Mouse (Mus musculus): ENCODE results near the gene AI464131. TPM values are rescaled to one million over a fixed set of nuclear protein-coding genes. Genes with fewer than 3 reads are reported as not detected.
"Not testable (repeated sequence)": the region's sequence is repeated elsewhere in the genome, so short reads cannot be mapped to it uniquely, and the experiment has no call there.

AI464131 gene
- polyA plus RNA-seq, 1 experiment from 2014 or later = 4.1 TPM

DNA sequence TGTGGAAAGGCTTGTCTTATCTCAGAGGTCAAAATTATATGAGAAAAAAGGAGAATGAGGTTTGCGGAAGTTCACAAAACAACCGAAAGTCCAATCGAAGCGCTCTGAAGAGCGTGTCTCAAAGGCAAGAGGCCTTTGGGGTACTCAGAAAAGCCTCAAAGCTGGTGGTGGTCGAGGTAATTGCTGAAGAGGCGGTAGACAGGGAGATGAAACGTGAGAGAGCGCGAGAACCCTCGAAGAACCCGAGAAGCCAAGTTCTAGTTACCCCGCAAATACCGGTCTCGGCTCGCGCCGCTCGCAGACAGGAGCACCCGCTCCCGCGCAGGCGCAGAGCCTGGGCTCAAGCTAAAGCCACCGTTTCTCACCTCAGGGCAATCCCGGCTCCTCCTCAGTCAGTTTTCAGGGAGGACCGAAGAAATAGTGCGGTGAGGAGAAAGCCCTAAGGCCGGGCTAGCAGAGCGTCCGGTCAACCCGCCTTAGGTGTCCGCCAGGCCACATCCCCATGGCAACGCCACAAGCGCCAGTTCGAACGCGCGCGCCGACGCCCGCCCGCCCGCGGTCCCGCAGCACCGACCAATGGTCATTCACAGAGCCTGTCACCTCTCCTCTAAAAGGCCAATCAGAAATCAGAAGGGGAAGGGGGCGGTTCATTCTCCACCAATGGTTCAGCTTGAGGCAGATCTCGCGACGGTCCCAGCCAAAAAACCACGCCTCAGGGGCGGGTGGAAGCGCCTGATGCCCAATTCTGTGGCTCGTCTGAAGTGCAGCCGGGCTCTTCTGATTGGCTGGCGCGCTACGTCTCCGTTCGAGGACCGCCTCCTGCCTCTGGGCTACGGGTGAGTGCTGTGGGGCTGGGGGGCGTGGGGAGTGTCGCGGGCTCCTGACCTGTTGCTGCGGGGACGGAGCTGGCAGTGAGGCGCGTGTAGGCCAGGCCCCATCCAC is 38.3 kb downstream of the AI464131 start, which contains the start of the genes Kif24 and Nudt2:
Gene Kif24, minus strand, starts transcription at position 543 of the 942 bp plus-strand sequence.
Gene Nudt2, plus strand, starts transcription at position 807 of the 942 bp plus-strand sequence.
- Histone ChIP-seq H3K27me3 (no peaks in the 10 kb centered on the region), H3K4me3 (peak within 1 kb of the TSS; percentile 73), H3K9me3 (no peaks in the 10 kb centered on the region), H3K4me2 (replicated peaks) (peak within 1 kb of the TSS; percentile 68), H3K36me3 (no peaks in the 10 kb centered on the region), H3K27ac (peak within 1 kb of the TSS; percentile 44; the same call in 1 of the 2 replicates), H3K4me1 (peaks cover 21% of the 10 kb centered on the region), H3K9ac (peak within 1 kb of the TSS; percentile 75)
- peak; percentile 99 for ATAC-seq (ENCODE audit: low FRiP score, low read depth)
- under 1% methylated on average over 70 of the region's 70 CpGs for WGBS

DNA sequence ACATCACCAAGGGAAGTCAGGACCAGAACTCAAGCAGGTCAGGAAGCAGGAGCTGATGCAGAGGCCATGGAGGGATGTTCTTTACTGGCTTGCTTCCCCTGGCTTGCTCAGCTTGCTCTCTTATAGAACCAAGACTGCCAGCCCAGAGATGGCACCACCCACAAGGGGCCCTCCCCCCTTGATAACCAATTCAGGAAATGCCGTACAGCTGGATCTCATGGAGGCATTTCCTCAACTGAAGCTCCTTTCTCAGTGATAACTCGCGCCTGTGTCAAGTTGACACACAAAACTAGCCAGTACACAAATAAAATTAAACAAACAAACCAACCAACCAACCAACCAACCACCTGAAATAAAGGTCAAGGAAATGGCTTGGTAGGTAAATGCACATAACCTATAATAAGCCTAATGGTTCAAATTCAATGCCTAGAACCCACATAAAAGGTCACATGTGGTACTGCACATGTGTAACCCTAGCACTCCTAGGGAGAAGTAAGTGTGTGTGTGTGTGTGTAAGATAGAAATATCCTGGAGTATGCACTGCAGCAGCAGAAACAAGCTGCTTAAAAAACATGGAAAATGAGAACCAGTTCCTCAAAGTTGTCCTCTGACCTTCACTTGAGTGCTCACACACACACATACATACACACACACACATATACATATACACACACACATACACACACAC is 39.7 kb downstream of the AI464131 start:
- Histone ChIP-seq H3K4me3 (peak overlapping the region; percentile 73), H3K4me2 (replicated peaks) (peak overlapping the region; percentile 68), H3K4me1 (peaks cover 15% of the 10 kb centered on the region)
- H3K27me3 ChIP-seq; H3K36me3 ChIP-seq; H3K9ac ChIP-seq; ATAC-seq (ENCODE audit: low FRiP score, low read depth); H3K27ac ChIP-seq; H3K9me3 ChIP-seq: not testable (repeated sequence)
- WGBS = 67% methylated on average over 3 of the region's 3 CpGs

DNA sequence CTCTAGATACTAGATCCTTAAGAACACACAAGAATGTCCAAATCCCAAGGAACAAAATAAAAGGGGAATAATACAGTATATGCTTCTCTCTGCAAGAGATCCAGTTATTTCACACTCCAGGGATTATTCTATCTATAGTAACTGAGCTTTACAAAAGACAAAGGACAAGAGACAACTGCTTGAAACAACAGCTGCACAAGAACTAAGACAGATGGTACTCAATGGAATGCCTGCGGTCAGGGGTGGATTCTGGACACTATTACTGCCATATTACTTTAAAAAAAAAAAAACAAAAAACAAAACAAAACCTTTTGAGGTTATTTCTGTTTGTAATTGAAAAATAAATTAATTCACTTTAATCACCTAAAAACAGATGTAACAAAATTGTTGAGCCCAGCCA is 42.2 kb downstream of the AI464131 start:
- WGBS = 94% methylated on average over 1 of the region's 1 CpGs
- Histone ChIP-seq H3K27ac (no peak overlapping the region), H3K9ac (no peak overlapping the region), H3K4me3 (no peak overlapping the region), H3K4me1 (peaks cover 15% of the 10 kb centered on the region), H3K9me3 (no peaks in the 10 kb centered on the region), H3K4me2 (replicated peaks) (no peak overlapping the region), H3K27me3 (no peaks in the 10 kb centered on the region), H3K36me3 (no peaks in the 10 kb centered on the region)
- ATAC-seq (ENCODE audit: low FRiP score, low read depth) = no peak

DNA sequence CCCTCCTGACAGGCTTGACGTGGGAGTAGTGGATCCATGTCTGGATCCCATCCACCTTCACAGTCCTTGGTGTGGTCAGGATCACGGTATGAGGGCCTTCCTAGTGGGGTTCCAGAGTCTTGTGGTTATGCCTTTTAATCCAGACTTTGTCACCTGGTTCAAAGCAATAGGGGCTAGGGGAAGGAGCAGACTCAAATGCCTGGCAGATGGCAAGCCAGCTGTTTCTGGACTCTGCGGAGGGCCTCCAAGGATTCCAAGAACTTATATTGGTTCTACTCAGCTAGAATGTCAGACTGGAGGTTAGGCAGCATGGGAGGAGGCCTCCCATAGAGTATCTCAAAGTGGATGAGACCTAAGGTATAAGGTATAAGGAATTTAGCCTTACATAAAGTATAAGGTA is 55.3 kb downstream of the AI464131 start:
- H3K27me3 ChIP-seq = no peaks in the 10 kb centered on the region
- no peak overlapping the region for H3K4me3 ChIP-seq
- no peak overlapping the region for H3K9ac ChIP-seq
- ATAC-seq (ENCODE audit: low FRiP score, low read depth) = no peak
- peaks cover 14% of the 10 kb centered on the region for H3K36me3 ChIP-seq
- no peak overlapping the region for H3K27ac ChIP-seq
- H3K9me3 ChIP-seq = no peaks in the 10 kb centered on the region
- H3K4me1 ChIP-seq = no peaks in the 10 kb centered on the region
- H3K4me2 ChIP-seq (replicated peaks) = no peak overlapping the region
- WGBS = 92% methylated on average over 3 of the region's 3 CpGs

Other genes with a start within 250 kb of the AI464131 start
- 60.8 and 65.2 TPM in 2 replicates for gene Ubap2, start 227.9 kb downstream of the AI464131 start, polyA plus RNA-seq (2015; fragmentation: Nextera tagmentation; extraction: Ambion mirVana)
- 52.9 and 54.4 TPM in 2 replicates for gene Dcaf12, start 188.2 kb downstream of the AI464131 start, polyA plus RNA-seq (2015; fragmentation: Nextera tagmentation; extraction: Ambion mirVana)
- 54.6 and 54.8 TPM in 2 replicates for gene Ubap1, start 154.1 kb downstream of the AI464131 start, polyA plus RNA-seq (2015; fragmentation: Nextera tagmentation; extraction: Ambion mirVana)
- 8.8 and 9.6 TPM in 2 replicates for gene Kif24, start 38.2 kb downstream of the AI464131 start, polyA plus RNA-seq (2015; fragmentation: Nextera tagmentation; extraction: Ambion mirVana)
- gene Nudt2, start 37.9 kb downstream of the AI464131 start, polyA plus RNA-seq (2015; fragmentation: Nextera tagmentation; extraction: Ambion mirVana) = 46.6 and 47.1 TPM in 2 replicates
- 1.5 and 1.6 TPM in 2 replicates for gene 1110017D15Rik, start 14.3 kb upstream of the AI464131 start, polyA plus RNA-seq (2015; fragmentation: Nextera tagmentation; extraction: Ambion mirVana)
- 1.0 and 2.0 TPM in 2 replicates for gene Fam219a, start 66.5 kb upstream of the AI464131 start, polyA plus RNA-seq (2015; fragmentation: Nextera tagmentation; extraction: Ambion mirVana)
- gene Dnaic1, start 66.7 kb upstream of the AI464131 start, polyA plus RNA-seq (2015; fragmentation: Nextera tagmentation; extraction: Ambion mirVana) = 0.46 and 0.47 TPM in 2 replicates
- 12.7 and 13.6 TPM in 2 replicates for gene Enho, start 137.2 kb upstream of the AI464131 start, polyA plus RNA-seq (2015; fragmentation: Nextera tagmentation; extraction: Ambion mirVana)
- 5.1 and 5.5 TPM in 2 replicates for gene Cntfr, start 194.0 kb upstream of the AI464131 start, polyA plus RNA-seq (2015; fragmentation: Nextera tagmentation; extraction: Ambion mirVana)
- 405 and 439 TPM in 2 replicates for gene Il11ra1, start 196.9 kb upstream of the AI464131 start, polyA plus RNA-seq (2015; fragmentation: Nextera tagmentation; extraction: Ambion mirVana)
- 74.9 and 76.6 TPM in 2 replicates for gene Rpp25l, start 210.5 kb upstream of the AI464131 start, polyA plus RNA-seq (2015; fragmentation: Nextera tagmentation; extraction: Ambion mirVana)
- 104 and 106 TPM in 2 replicates for gene Dctn3, start 220.1 kb upstream of the AI464131 start, polyA plus RNA-seq (2015; fragmentation: Nextera tagmentation; extraction: Ambion mirVana)
- 0.14 TPM in 1 of 2 replicates, not detected in the other for gene Arid3c, start 228.1 kb upstream of the AI464131 start, polyA plus RNA-seq (2015; fragmentation: Nextera tagmentation; extraction: Ambion mirVana)

Data from limb, embryonic 13.5 days (tissue).